Comparison of ENCODE assay signal across 8 mouse cellular contexts in the genomic region with DNA sequence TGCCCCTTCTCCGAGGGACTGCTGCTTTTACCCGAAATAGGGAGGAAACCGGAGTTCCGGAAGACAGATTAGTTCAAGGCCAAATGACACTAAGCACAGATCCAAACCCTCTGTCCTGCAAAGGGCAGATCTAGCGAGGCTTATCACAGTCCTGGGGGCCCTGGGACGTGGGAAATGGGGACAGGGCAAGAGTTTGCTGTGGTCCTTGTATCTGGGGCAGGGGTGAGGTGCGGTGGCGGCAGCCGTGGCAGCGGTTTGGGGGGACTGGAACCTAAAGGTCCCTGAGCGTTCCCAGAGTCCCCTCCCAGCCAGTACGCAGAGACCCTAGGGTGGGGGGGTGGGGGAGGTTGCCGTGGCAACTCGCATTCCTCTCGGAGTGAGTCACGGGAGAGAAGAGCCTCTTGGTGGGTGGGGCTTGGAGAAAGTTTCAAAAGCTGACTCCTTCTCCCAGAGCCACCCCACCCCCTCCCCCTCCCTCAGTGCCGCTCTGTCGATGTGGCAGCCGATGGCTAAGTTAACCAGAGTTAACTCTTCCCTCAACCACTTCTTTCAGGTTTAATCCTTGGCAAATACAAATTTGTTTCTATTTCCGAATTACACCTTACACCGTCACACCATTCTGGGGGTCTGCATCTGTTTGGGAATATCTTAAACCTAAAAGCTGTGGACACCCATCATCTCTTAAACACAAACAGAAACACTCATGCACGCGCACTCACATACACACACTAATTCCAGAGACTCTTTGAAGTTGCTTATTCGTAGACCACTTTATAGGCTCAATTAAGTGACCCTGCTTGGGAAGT. TPM values are rescaled to one million over a fixed set of nuclear protein-coding genes. Genes with fewer than 3 reads are reported as not detected.
DNase-seq lines count a peak whose midpoint lies in the region; ATAC-seq and TF ChIP-seq lines count a peak whose summit lies in the region.

No protein-coding gene starts in this region.

- ATAC-seq in forebrain, postnatal 0 days, result peak; percentile 75
- ATAC-seq in hindbrain, embryonic 16.5 days, result peak; percentile 70; the same call in 1 of the 2 replicates
- ATAC-seq in liver, embryonic 16.5 days (ENCODE audit: low read depth), result peak; percentile 47
- no peak; the same call in 1 of the 2 replicates for ATAC-seq in megakaryocyte progenitor cell, adult 5-6 weeks (replicated peaks; ENCODE audit: poor library complexity)

- no peaks in the 10 kb centered on the region for H3K9me3 ChIP-seq in forebrain, postnatal 0 days (ENCODE audit: low read length)
- H3K9me3 ChIP-seq in hindbrain, embryonic 16.5 days (ENCODE audit: control insufficient read depth, low read length), result no peaks in the 10 kb centered on the region
- H3K9me3 ChIP-seq in liver, embryonic 16.5 days (replicated peaks; ENCODE audit: control insufficient read depth, low read length), result no peaks in the 10 kb centered on the region

- peak; percentile 85 for DNase-seq in 416B (ENCODE audit: low read depth)
- peak; percentile 56 for DNase-seq in adrenal gland, adult 8-10 months
- peak; percentile 47 for DNase-seq in forebrain, postnatal 0 days
- peak; percentile 76 for DNase-seq in retina, embryonic 14.5 days (ENCODE audit: low spot score)
- no peak for DNase-seq in right cerebral cortex, postnatal 25 days

- H3K27me3 ChIP-seq in forebrain, postnatal 0 days (ENCODE audit: insufficient read depth, low read length), result no peaks in the 10 kb centered on the region
- H3K27me3 ChIP-seq in hindbrain, embryonic 16.5 days (replicated peaks; ENCODE audit: control insufficient read depth, insufficient read depth, low read length), result no peaks in the 10 kb centered on the region
- no peaks in the 10 kb centered on the region; the same call in 1 of the 2 replicates for H3K27me3 ChIP-seq in liver, embryonic 16.5 days (ENCODE audit: control insufficient read depth, insufficient read depth, low read depth, low read length)

- peak overlapping the region; percentile 15; the same call in 1 of the 2 replicates for H3K9ac ChIP-seq in forebrain, postnatal 0 days
- peak overlapping the region; percentile 48 for H3K9ac ChIP-seq in hindbrain, embryonic 16.5 days (ENCODE audit: low read depth, low read length)
- no peak overlapping the region for H3K9ac ChIP-seq in liver, embryonic 16.5 days (ENCODE audit: low read depth, low read length)

- H3K4me3 ChIP-seq in forebrain, postnatal 0 days (ENCODE audit: low read depth, low read length), result peak overlapping the region; percentile 30
- peak overlapping the region; percentile 41 for H3K4me3 ChIP-seq in hindbrain, embryonic 16.5 days (ENCODE audit: low read length)
- peak overlapping the region; percentile 32 for H3K4me3 ChIP-seq in liver, embryonic 16.5 days (ENCODE audit: low read depth, low read length)

- no peak for TF ChIP-seq CTCF in forebrain, postnatal 0 days (IDR thresholded peaks at IDR 0.05; ENCODE audit: low read depth)

- H3K36me3 ChIP-seq in forebrain, postnatal 0 days (ENCODE audit: insufficient read depth), result no peaks in the 10 kb centered on the region
- no peaks in the 10 kb centered on the region for H3K36me3 ChIP-seq in hindbrain, embryonic 16.5 days (ENCODE audit: control insufficient read depth, insufficient read depth, low read length)
- H3K36me3 ChIP-seq in liver, embryonic 16.5 days (ENCODE audit: control insufficient read depth, insufficient read depth), result no peaks in the 10 kb centered on the region

- H3K4me1 ChIP-seq in forebrain, postnatal 0 days (ENCODE audit: insufficient read depth), result peaks cover 9% of the 10 kb centered on the region
- H3K4me1 ChIP-seq in hindbrain, embryonic 16.5 days (ENCODE audit: control insufficient read depth, insufficient read depth, low read depth, low read length), result peaks cover 14% of the 10 kb centered on the region
- H3K4me1 ChIP-seq in liver, embryonic 16.5 days (ENCODE audit: control insufficient read depth, low read depth, low read length), result no peaks in the 10 kb centered on the region; the same call in none of the 2 replicates

- 2% methylated on average over 24 of the region's 24 CpGs for WGBS in forebrain, postnatal 0 days
- WGBS in hindbrain, embryonic 16.5 days, result 1% methylated on average over 21 of the region's 24 CpGs
- WGBS in liver, embryonic 16.5 days (ENCODE audit: insufficient replicate concordance), result 3% methylated on average over 24 of the region's 24 CpGs

- no peak overlapping the region for H3K27ac ChIP-seq in forebrain, postnatal 0 days (ENCODE audit: low read depth, low read length)
- peak overlapping the region; percentile 61; the same call in 1 of the 2 replicates for H3K27ac ChIP-seq in hindbrain, embryonic 16.5 days (ENCODE audit: low read depth, low read length)
- H3K27ac ChIP-seq in liver, embryonic 16.5 days (ENCODE audit: low read length), result no peak overlapping the region; the same call in 1 of the 2 replicates

- peak overlapping the region; percentile 53 for H3K4me2 ChIP-seq in forebrain, postnatal 0 days (ENCODE audit: low read depth)
- H3K4me2 ChIP-seq in hindbrain, embryonic 16.5 days (ENCODE audit: low read length), result peak overlapping the region; percentile 59
- H3K4me2 ChIP-seq in liver, embryonic 16.5 days (ENCODE audit: low read depth, low read length), result peak overlapping the region; percentile 45

RNA-seq across cellular contexts. Expression of a gene that starts 4.9 kb away (rescaled TPM):
- total RNA-seq in adrenal gland, adult 8-10 months (2022), result 1,000 to 10,000 TPM; 1,201 to 2,025 (median 1,729) TPM
- 180 and 264 TPM in 2 replicates for total RNA-seq in forebrain, postnatal 0 days (2014; rRNA removed)
- 437 and 510 TPM in 2 replicates for polyA plus RNA-seq in forebrain, postnatal 0 days (2015; fragmentation: Nextera tagmentation; extraction: Ambion mirVana)
- 616 and 724 TPM in 2 replicates for polyA plus RNA-seq in hindbrain, embryonic 16.5 days (2015; fragmentation: Nextera tagmentation; extraction: Ambion mirVana)
- polyA plus RNA-seq in liver, embryonic 16.5 days (2015; fragmentation: Nextera tagmentation; extraction: Ambion mirVana), result 148 and 175 TPM in 2 replicates
- not detected in 2 replicates for total RNA-seq in megakaryocyte progenitor cell, adult 5-6 weeks (2015)
- total RNA-seq in megakaryocyte progenitor cell, adult 5-6 weeks (2017), result not detected in 2 replicates

RNA-seq across cellular contexts. Expression of a gene that starts 42.9 kb away (rescaled TPM):
- 100 to 1,000 TPM; 171 to 396 (median 303) TPM for total RNA-seq in adrenal gland, adult 8-10 months (2022)
- total RNA-seq in forebrain, postnatal 0 days (2014; rRNA removed), result 141 and 193 TPM in 2 replicates
- polyA plus RNA-seq in forebrain, postnatal 0 days (2015; fragmentation: Nextera tagmentation; extraction: Ambion mirVana), result 268 and 340 TPM in 2 replicates
- 251 and 264 TPM in 2 replicates for polyA plus RNA-seq in hindbrain, embryonic 16.5 days (2015; fragmentation: Nextera tagmentation; extraction: Ambion mirVana)
- polyA plus RNA-seq in liver, embryonic 16.5 days (2015; fragmentation: Nextera tagmentation; extraction: Ambion mirVana), result 195 and 207 TPM in 2 replicates
- total RNA-seq in megakaryocyte progenitor cell, adult 5-6 weeks (2015), result 120 TPM in 2 replicates
- total RNA-seq in megakaryocyte progenitor cell, adult 5-6 weeks (2017), result 54.3 and 72.9 TPM in 2 replicates

RNA-seq across cellular contexts. Expression of a gene that starts 51.4 kb away (rescaled TPM):
- total RNA-seq in adrenal gland, adult 8-10 months (2022), result 10 to 100 TPM; 49.8 to 58.6 (median 57.0) TPM
- 62.8 and 81.0 TPM in 2 replicates for total RNA-seq in forebrain, postnatal 0 days (2014; rRNA removed)
- 76.9 and 85.0 TPM in 2 replicates for polyA plus RNA-seq in forebrain, postnatal 0 days (2015; fragmentation: Nextera tagmentation; extraction: Ambion mirVana)
- polyA plus RNA-seq in hindbrain, embryonic 16.5 days (2015; fragmentation: Nextera tagmentation; extraction: Ambion mirVana), result 86.6 and 101 TPM in 2 replicates
- polyA plus RNA-seq in liver, embryonic 16.5 days (2015; fragmentation: Nextera tagmentation; extraction: Ambion mirVana), result 51.7 and 55.2 TPM in 2 replicates
- total RNA-seq in megakaryocyte progenitor cell, adult 5-6 weeks (2015), result 79.3 and 85.5 TPM in 2 replicates
- total RNA-seq in megakaryocyte progenitor cell, adult 5-6 weeks (2017), result 123 and 135 TPM in 2 replicates

Comparison
In these comparisons a context has a peak if more than half of its experiments do, and no peak if none do; other contexts are left out.
1. RNA of a gene that starts 4.9 kb away (total RNA-seq): 1,201 to 2,025 TPM in adrenal gland, adult 8-10 months and 180 to 264 TPM in forebrain, postnatal 0 days; not detected in megakaryocyte progenitor cell, adult 5-6 weeks; every median in the first group is over 100 times any median in the second.
2. Peak in every context shown above with its lines, with median percentiles within 50 percentile points of each other: H3K4me2 ChIP-seq and H3K4me3 ChIP-seq.